Mouse (Mus musculus) limb, embryonic 14.5 days (tissue): ENCODE data around the gene Ripor1. TPM values are rescaled to one million over a fixed set of nuclear protein-coding genes. Genes with fewer than 3 reads are reported as not detected.

Experiments
- ATAC-seq: fragments of 200-750 bp; cut with Nextera tagmentation; 2 replicates; pipeline ENCODE4 v1.8.0; 2017; ENCODE audit warnings: low read depth, moderate number of reproducible peaks, moderate TSS enrichment; ENCODE audit not compliant: low FRiP score
- DNase-seq: peaks from one replicate; pipeline ENCODE4 v3.0.0-alpha.2; 2015; ENCODE audit warnings: low spot score
- H3K27ac ChIP-seq: fragments of 300-500 bp; sonication (generic); replicated peaks from 2 replicates; pipeline ENCODE4 v1.5.1; 2014; ENCODE audit warnings: low read depth, mild to moderate bottlenecking, low read length, moderate library complexity, mixed read lengths
- H3K27me3 ChIP-seq: fragments of 300-500 bp; sonication (generic); 2 replicates; pipeline ENCODE4 v1.6.1; 2014; ENCODE audit warnings: low read length, mixed read lengths; ENCODE audit not compliant: control insufficient read depth, insufficient read depth
- H3K36me3 ChIP-seq: fragments of 300-500 bp; sonication (generic); 2 replicates; pipeline ENCODE4 v1.6.1; 2014; ENCODE audit warnings: mild to moderate bottlenecking, low read length, moderate library complexity, mixed read lengths; ENCODE audit not compliant: control insufficient read depth, insufficient read depth
- H3K4me1 ChIP-seq: fragments of 300-500 bp; sonication (generic); 2 replicates; pipeline ENCODE4 v1.6.1; 2014; ENCODE audit warnings: antibody characterized with exemption, low read length, mixed read lengths; ENCODE audit not compliant: control insufficient read depth, insufficient read depth
- H3K4me2 ChIP-seq: fragments of 300-500 bp; sonication (generic); replicated peaks from 2 replicates; pipeline ENCODE4 v1.6.1; 2014; ENCODE audit warnings: low read depth, mild to moderate bottlenecking, low read length, moderate library complexity; ENCODE audit not compliant: severe bottlenecking
- H3K4me3 ChIP-seq: fragments of 300-500 bp; sonication (generic); replicated peaks from 2 replicates; pipeline ENCODE4 v1.5.1; 2014; ENCODE audit warnings: low read length
- H3K9ac ChIP-seq: fragments of 300-500 bp; sonication (generic); 2 replicates; pipeline ENCODE4 v1.6.1; 2014; ENCODE audit warnings: mild to moderate bottlenecking, low read depth, low read length, moderate library complexity; ENCODE audit not compliant: severe bottlenecking
- H3K9me3 ChIP-seq: fragments of 300-500 bp; sonication (generic); 2 replicates; pipeline ENCODE4 v1.6.1; 2016; ENCODE audit warnings: low read length; ENCODE audit not compliant: control insufficient read depth
- POLR2A ChIP-seq: fragments of 200-500 bp; IDR thresholded peaks from 2 replicates; pipeline ENCODE4 v1.8.0; 2012; ENCODE audit warnings: inconsistent platforms, mild to moderate bottlenecking, moderate library complexity, borderline replicate concordance; ENCODE audit not compliant: insufficient read depth, insufficient read length; ENCODE audit errors: extremely low read depth
- WGBS: fragments of 180-500 bp; shearing (Covaris S2); extraction: QIAGEN DNeasy Blood & Tissue Kit; methylation state at CpG from one replicate; pipeline ENCODE4 v1.1.7; 2014; 5-methylcytosine and 5-hydroxymethylcytosine counted together
- polyA plus RNA-seq, 2 experiments: library from polyadenylated mRNA; depleted of rRNA in 1 of 2; stranded (reverse) in 1 of 2; unstranded in 1 of 2; fragments of >200 nt; fragmentation: Nextera tagmentation in 1 of 2; extraction: Ambion mirVana in 1 of 2; gene quantifications; 2 replicates each; pipeline versions ENCODE4 v1.2.1 to v1.2.3; 2012 to 2014

Gene Ripor1
- polyA plus RNA-seq, 2 experiments, result 18.7 to 25.0 TPM

DNA sequence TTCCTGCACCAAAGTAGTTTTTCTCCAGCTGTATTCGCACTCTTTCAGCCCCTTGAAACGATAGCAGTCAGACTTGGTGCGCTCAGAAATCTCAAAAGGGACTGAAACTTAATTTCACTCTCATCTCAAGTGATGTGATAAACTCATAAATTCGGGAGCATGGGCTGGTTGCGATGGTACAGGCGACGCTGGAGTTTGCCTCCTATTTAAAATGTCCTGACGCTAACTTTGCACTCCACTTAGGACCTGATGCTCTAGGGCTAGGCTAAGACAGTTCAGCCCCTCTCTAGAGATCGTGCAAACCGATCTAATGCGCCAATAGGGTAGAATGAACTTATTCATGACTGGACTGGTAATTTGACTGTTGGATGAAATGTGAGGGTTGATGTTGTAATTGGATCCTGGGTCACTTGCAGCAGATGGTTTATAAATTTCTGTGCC is 32.6 kb downstream of the Ripor1 start:
- H3K4me2 ChIP-seq, result peak overlapping the region; percentile 82
- peaks cover 10% of the 10 kb centered on the region; the same call in 1 of the 2 replicates for H3K36me3 ChIP-seq
- peak overlapping the region; percentile 100 for H3K27ac ChIP-seq
- H3K27me3 ChIP-seq, result no peaks in the 10 kb centered on the region
- WGBS, result under 1% methylated on average over 11 of the region's 11 CpGs
- no peak for TF ChIP-seq POLR2A
- no peak for ATAC-seq
- no peaks in the 10 kb centered on the region for H3K9me3 ChIP-seq
- peak; percentile 51 for DNase-seq
- H3K4me1 ChIP-seq, result peaks cover 16% of the 10 kb centered on the region
- peak overlapping the region; percentile 96 for H3K4me3 ChIP-seq
- H3K9ac ChIP-seq, result peak overlapping the region; percentile 100

- ATAC-seq (no peak), DNase-seq (no peak)
- Histone ChIP-seq H3K4me3 (peak overlapping the region; percentile 96), H3K36me3 (peaks cover 13% of the 10 kb centered on the region), H3K27ac (no peak overlapping the region), H3K9ac (peak overlapping the region; percentile 21; the same call in 1 of the 2 replicates), H3K9me3 (no peaks in the 10 kb centered on the region), H3K4me2 (peak overlapping the region; percentile 82), H3K27me3 (no peaks in the 10 kb centered on the region), H3K4me1 (peaks cover 16% of the 10 kb centered on the region)
- WGBS, result 81% methylated on average over 4 of the region's 4 CpGs
- no peak for TF ChIP-seq POLR2A
Observed at GRCm38 (mm10) chr8:105638510-105638909, 33.5 kb downstream of the Ripor1 start.

DNA sequence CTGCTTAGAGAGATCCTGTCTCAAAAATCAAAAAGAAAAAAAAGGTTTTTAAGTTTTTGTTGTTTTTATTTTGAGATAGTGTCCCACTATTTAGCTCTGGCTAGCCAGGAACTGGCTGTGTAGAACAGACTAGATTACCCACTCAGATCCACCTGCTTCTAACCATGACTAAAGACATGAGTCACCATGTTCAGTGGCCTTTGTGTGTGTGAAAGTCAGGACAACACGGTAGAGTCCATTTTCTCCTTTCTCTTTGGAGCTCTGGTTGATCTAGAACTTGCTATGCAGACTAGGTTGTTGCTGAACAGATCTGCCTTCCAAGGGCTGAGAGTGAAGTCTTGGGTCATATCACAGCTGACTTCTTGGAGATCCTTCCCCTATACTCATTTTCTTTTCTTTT is 34.8 kb downstream of the Ripor1 start:
- Histone ChIP-seq H3K27ac (no peak overlapping the region), H3K9ac (no peak overlapping the region), H3K27me3 (no peaks in the 10 kb centered on the region), H3K4me1 (peaks cover 16% of the 10 kb centered on the region), H3K36me3 (peaks cover 24% of the 10 kb centered on the region), H3K4me2 (no peak overlapping the region), H3K4me3 (no peak overlapping the region), H3K9me3 (no peaks in the 10 kb centered on the region)
- no peak for TF ChIP-seq POLR2A
- DNase-seq (no peak), ATAC-seq (no peak)
- 87% methylated on average over 1 of the region's 1 CpGs for WGBS

GRCm38 (mm10) chr8:105640511-105640910 is 35.5 kb downstream of the Ripor1 start:
- H3K9me3 ChIP-seq, result no peaks in the 10 kb centered on the region
- no peak for ATAC-seq
- H3K4me3 ChIP-seq, result no peak overlapping the region
- H3K4me1 ChIP-seq, result peaks cover 16% of the 10 kb centered on the region
- no peak overlapping the region for H3K27ac ChIP-seq
- 79% methylated on average over 2 of the region's 2 CpGs for WGBS
- no peak for TF ChIP-seq POLR2A
- H3K27me3 ChIP-seq, result no peaks in the 10 kb centered on the region
- no peak overlapping the region for H3K9ac ChIP-seq
- H3K4me2 ChIP-seq, result no peak overlapping the region
- peaks cover 31% of the 10 kb centered on the region for H3K36me3 ChIP-seq
- no peak for DNase-seq

- Histone ChIP-seq H3K27ac (no peak overlapping the region), H3K4me3 (no peak overlapping the region), H3K9me3 (no peaks in the 10 kb centered on the region), H3K36me3 (peaks cover 45% of the 10 kb centered on the region), H3K4me2 (no peak overlapping the region), H3K9ac (no peak overlapping the region), H3K4me1 (peaks cover 3% of the 10 kb centered on the region; the same call in 1 of the 2 replicates), H3K27me3 (no peaks in the 10 kb centered on the region)
- WGBS, result 100% methylated on average over 1 of the region's 1 CpGs
- TF ChIP-seq POLR2A, result no peak
- DNase-seq, result no peak
- ATAC-seq, result no peak
Observed at GRCm38 (mm10) chr8:105645205-105645604, 40.1 kb downstream of the Ripor1 start.

DNA sequence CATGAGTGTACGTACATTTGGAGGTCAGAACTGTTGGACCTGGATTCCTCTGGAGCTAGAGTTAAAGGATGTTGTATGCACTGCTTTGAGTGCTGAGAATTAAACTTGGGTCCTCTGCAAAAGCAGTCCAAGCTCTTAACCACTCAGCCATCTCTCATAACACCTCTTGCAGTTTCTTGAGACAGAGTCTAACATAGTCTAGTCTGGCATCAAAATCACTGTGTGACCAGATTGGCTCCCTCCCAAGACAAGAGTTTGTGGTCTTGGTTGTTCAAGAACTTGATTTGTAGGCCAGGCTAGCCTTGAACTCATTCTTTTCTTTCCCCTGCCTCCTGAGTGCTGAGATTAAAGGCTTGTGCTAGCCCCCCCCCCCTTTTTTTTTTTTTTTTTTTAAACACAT is 43.9 kb downstream of the Ripor1 start:
- no peak for DNase-seq
- TF ChIP-seq POLR2A, result no peak
- no peak overlapping the region for H3K4me3 ChIP-seq
- H3K4me2 ChIP-seq, result no peak overlapping the region
- 93% methylated on average over 1 of the region's 1 CpGs for WGBS
- H3K9ac ChIP-seq, result no peak overlapping the region
- no peak overlapping the region for H3K27ac ChIP-seq
- H3K27me3 ChIP-seq, result no peaks in the 10 kb centered on the region
- no peak for ATAC-seq
- no peaks in the 10 kb centered on the region for H3K9me3 ChIP-seq
- peaks cover 66% of the 10 kb centered on the region for H3K36me3 ChIP-seq
- H3K4me1 ChIP-seq, result no peaks in the 10 kb centered on the region
